Mouse (Mus musculus) layer of hippocampus, adult 11-12 months (tissue): ENCODE measurements at regions not wholly inside any gene's neighbourhood (a gene's known extent, or its start where the extent isn't known, plus 50 kb on each side); places are given as distances from the start of the nearest gene placed in this dataset.

Source experiments
- DNase-seq: peaks from one replicate; pipeline ENCODE4 v3.0.0; 2022; ENCODE audit warnings: low spot score

GRCm38 (mm10) chr15:60104126-60104525 is 87.7 kb upstream of the 4933412E24Rik start:
- DNase-seq: no peak

DNA sequence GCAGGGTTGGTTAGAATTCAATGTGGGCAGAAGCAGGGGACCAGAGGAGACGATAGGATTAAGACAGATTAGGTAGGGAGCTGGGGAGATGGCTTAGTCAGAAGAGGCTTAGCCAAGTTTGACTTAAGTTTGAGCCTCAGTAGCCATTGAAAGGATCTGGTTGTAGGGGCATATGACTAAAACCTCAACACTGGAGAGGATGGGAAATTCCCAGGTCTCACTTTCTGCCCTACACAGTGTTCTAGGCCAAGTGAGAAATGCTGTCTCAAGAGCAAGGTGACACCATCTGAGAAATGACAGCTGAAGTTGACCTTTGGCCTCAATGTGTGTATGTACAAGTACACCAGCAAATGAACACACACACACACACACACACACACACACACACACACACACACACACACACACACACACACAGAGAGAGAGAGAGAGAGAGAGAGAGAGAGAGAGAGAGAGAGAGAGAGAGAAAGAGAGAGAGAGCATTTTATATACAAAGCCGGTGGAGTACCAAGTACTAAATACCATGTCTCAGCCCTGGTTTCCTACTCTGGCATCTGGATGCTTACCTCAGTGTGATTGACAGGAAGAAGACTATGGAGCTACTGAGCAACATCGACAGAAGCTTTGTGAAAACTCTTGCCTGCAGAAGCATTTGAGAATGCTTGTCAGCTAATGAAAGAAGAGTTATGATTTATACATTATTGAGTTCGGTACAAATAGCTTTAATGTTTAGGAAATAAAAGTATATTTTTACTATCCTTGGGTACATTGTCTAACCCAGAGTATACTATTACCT is 85.3 kb upstream of the 4933412E24Rik start:
- DNase-seq: no peak

DNA sequence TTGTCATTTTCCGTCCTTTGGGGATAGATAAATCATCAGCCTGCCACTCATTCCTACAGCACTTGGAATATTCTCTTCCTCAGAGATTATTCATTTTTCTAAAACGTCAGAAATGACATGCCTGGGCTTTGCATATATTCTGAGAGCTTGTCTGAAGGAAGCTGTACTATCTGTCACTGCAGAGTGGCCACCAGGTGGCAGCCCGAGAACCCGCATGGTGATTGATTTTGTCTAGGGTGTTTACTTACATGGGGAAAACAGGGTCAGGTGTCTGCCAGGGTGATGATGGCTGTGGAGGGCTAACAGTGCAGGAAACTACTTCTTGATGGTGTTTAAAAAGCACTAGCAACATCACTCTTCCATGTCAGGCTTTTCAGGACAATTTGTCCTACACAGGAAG is 80.7 kb upstream of the 4933412E24Rik start:
- peak; percentile 73 for DNase-seq

DNA sequence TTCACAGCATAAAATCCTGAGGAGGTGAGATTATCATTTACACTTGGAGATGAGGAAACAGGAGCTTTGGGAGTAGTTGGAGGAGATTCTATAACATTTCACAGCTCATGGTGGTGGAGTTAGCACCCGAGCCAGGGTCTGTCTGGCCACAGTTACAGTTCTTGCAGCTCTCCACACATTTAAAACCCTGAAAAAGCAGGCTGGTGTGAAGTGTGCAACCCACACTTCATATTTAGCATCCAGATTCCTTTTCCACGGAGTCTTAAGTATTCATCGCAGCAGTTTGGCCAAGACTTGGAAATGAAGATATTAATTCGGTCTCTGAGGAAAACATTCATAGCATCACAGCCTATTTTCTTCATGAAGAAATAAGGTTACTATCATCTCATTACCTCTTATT is 79.7 kb upstream of the 4933412E24Rik start:
- no peak for DNase-seq

GRCm38 (mm10) chr15:60089921-60090320 is 73.5 kb upstream of the 4933412E24Rik start:
- no peak for DNase-seq

DNA sequence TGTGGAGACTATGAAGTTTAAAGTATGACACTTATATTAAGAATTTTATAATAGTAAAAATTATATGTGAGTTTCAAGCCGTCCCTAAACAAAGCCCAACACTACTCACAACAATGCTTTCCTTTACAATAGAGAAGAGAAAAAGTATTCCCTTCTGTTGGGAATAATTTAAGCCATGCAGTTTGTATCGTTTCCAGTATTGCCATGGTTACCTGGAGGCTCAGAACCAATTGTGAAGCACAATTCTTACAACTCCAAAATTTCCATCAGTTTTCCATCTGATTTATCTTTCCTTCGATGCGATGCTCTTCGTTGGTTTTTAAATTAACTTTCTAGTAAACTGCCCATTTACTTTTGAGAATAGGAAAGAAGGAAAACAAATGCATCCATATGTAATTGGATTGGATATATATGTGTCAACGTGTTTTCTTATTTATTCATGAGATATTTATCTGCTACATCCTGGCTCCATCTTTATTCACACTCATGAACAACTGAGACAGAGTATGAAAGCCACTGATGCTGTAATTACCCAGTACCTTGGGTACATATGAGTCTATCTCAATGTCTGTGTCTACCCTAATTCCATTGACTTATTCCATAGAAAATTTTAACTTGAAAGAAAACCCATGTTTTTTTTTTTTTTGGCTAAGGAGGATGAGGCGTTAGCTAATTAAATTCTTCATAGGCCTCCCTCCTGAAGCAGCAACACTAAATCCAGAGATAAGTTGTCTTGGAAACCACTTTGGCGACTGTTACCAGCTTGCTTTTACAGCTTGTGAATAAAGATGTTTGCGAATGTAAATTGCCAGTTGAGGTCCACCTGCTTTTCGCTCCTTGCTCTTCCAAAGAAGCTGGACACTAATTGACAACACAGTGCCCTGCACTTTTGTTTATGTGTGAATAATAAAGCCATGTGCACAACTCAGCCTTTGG is 72.8 kb upstream of the 4933412E24Rik start:
- DNase-seq: peak; percentile 12
